Mouse (Mus musculus) MEL-GATA-1-ER (cell line): ENCODE data around the gene Olfr1006.
"Not testable (repeated sequence)": the region's sequence is repeated elsewhere in the genome, so short reads cannot be mapped to it uniquely, and the experiment has no call there.

ENCODE experiments used
- DNase-seq: peaks from one replicate; pipeline ENCODE4 v3.0.0-alpha.2; 2012; ENCODE audit warnings: low read depth; ENCODE audit errors: extremely low read depth

Olfr1006 gene

GRCm38 (mm10) chr2:85678667-85679066, at the start of gene Olfr1006:
Gene Olfr1006, minus strand, starts transcription at chr2:85678767.
- no peak for DNase-seq

GRCm38 (mm10) chr2:85725793-85726192, 47.2 kb upstream of the Olfr1006 start:
- peak; percentile 27 for DNase-seq

- no peak for DNase-seq
These were observed 36.6 kb upstream of the Olfr1006 start, which contains the start of gene Olfr1009 for GRCm38 (mm10) chr2:85715119-85715518. Gene Olfr1009, plus strand, starts transcription at chr2:85715419.

GRCm38 (mm10) chr2:85711159-85711558, 32.6 kb upstream of the Olfr1006 start:
- no peak for DNase-seq

GRCm38 (mm10) chr2:85710680-85711079, 32.1 kb upstream of the Olfr1006 start:
- not testable (repeated sequence) for DNase-seq

- DNase-seq, result no peak
These were observed 10.6 kb upstream of the Olfr1006 start, which contains the start of gene Olfr1008 for GRCm38 (mm10) chr2:85689131-85689530. Gene Olfr1008, plus strand, starts transcription at chr2:85689431.

GRCm38 (mm10) chr2:85664355-85664754, 14.2 kb downstream of the Olfr1006 start, which contains the start of gene Olfr154:
Gene Olfr154, minus strand, starts transcription at chr2:85664455.
- DNase-seq, result not testable (repeated sequence)

- no peak for DNase-seq
These were observed 28.0 kb downstream of the Olfr1006 start, which contains the start of gene Olfr1002 for GRCm38 (mm10) chr2:85650604-85651003. Gene Olfr1002, minus strand, starts transcription at chr2:85650704.
